Mouse (Mus musculus): ENCODE results near the gene Pde8b. TPM values are rescaled to one million over a fixed set of nuclear protein-coding genes. Genes with fewer than 3 reads are reported as not detected.
A peak's percentile ranks its signal among the peaks of the same experiment; 100 is the strongest.

The Pde8b gene
- polyA plus RNA-seq, 1 experiment from 2014 or later: 1.8 TPM

- ATAC-seq (ENCODE audit: insufficient number of reproducible peaks, low FRiP score, low TSS enrichment, low read depth): no peak
- DNase-seq (ENCODE audit: low spot score): no peak
Observed at GRCm38 (mm10) chr13:95007281-95007680, 242.9 kb downstream of the Pde8b start.

GRCm38 (mm10) chr13:94990516-94990915 is 259.6 kb downstream of the Pde8b start:
- ATAC-seq (ENCODE audit: insufficient number of reproducible peaks, low FRiP score, low TSS enrichment, low read depth) (no peak), DNase-seq (ENCODE audit: low spot score) (no peak)
- 66% methylated on average over 5 of the region's 5 CpGs for WGBS

More at GRCm38 (mm10) chr13:95007281-95007680, 242.9 kb downstream of the Pde8b start:
- Histone ChIP-seq H3K36me3 (ENCODE audit: control insufficient read depth, insufficient read depth, low read length) (no peaks in the 10 kb centered on the region), H3K27me3 (ENCODE audit: control insufficient read depth, insufficient read depth, low read length) (no peaks in the 10 kb centered on the region), H3K4me2 (ENCODE audit: low read depth, severe bottlenecking) (no peak overlapping the region), H3K27ac (replicated peaks; ENCODE audit: low read depth, low read length) (no peak overlapping the region), H3K9ac (ENCODE audit: low read length) (no peak overlapping the region), H3K4me1 (ENCODE audit: control insufficient read depth, insufficient read depth, low read length) (no peaks in the 10 kb centered on the region), H3K4me3 (ENCODE audit: low read depth, low read length) (no peak overlapping the region), H3K9me3 (ENCODE audit: control insufficient read depth, low read length) (no peaks in the 10 kb centered on the region)
- WGBS: 65% methylated on average over 8 of the region's 8 CpGs

GRCm38 (mm10) chr13:94979081-94979480 is 271.1 kb downstream of the Pde8b start:
- no peak for ATAC-seq (ENCODE audit: insufficient number of reproducible peaks, low FRiP score, low TSS enrichment, low read depth)
- no peak overlapping the region for H3K27ac ChIP-seq (replicated peaks; ENCODE audit: low read depth, low read length)
- no peak overlapping the region for H3K4me2 ChIP-seq (ENCODE audit: low read depth, severe bottlenecking)
- no peaks in the 10 kb centered on the region for H3K36me3 ChIP-seq (ENCODE audit: control insufficient read depth, insufficient read depth, low read length)
- H3K4me1 ChIP-seq (ENCODE audit: control insufficient read depth, insufficient read depth, low read length): peaks cover 9% of the 10 kb centered on the region
- no peaks in the 10 kb centered on the region for H3K9me3 ChIP-seq (ENCODE audit: control insufficient read depth, low read length)
- no peak for DNase-seq (ENCODE audit: low spot score)
- H3K27me3 ChIP-seq (ENCODE audit: control insufficient read depth, insufficient read depth, low read length): no peaks in the 10 kb centered on the region
- H3K9ac ChIP-seq (ENCODE audit: low read length): no peak overlapping the region
- WGBS: 27% methylated on average over 7 of the region's 7 CpGs
- no peak overlapping the region for H3K4me3 ChIP-seq (ENCODE audit: low read depth, low read length)

More at GRCm38 (mm10) chr13:94990516-94990915, 259.6 kb downstream of the Pde8b start:
- no peaks in the 10 kb centered on the region for H3K36me3 ChIP-seq (ENCODE audit: control insufficient read depth, insufficient read depth, low read length)
- H3K4me2 ChIP-seq (ENCODE audit: low read depth, severe bottlenecking): no peak overlapping the region
- no peak overlapping the region for H3K9ac ChIP-seq (ENCODE audit: low read length)
- no peak overlapping the region for H3K4me3 ChIP-seq (ENCODE audit: low read depth, low read length)
- H3K9me3 ChIP-seq (ENCODE audit: control insufficient read depth, low read length): no peaks in the 10 kb centered on the region
- no peak overlapping the region for H3K27ac ChIP-seq (replicated peaks; ENCODE audit: low read depth, low read length)
- no peaks in the 10 kb centered on the region for H3K4me1 ChIP-seq (ENCODE audit: control insufficient read depth, insufficient read depth, low read length)
- H3K27me3 ChIP-seq (ENCODE audit: control insufficient read depth, insufficient read depth, low read length): no peaks in the 10 kb centered on the region

GRCm38 (mm10) chr13:94976219-94977186 is 273.6 kb downstream of the Pde8b start, which contains the start of gene Wdr41:
Gene Wdr41, plus strand, starts transcription at chr13:94976344.
- H3K9me3 ChIP-seq (ENCODE audit: control insufficient read depth, low read length): no peaks in the 10 kb centered on the region
- H3K36me3 ChIP-seq (ENCODE audit: control insufficient read depth, insufficient read depth, low read length): no peaks in the 10 kb centered on the region
- no peaks in the 10 kb centered on the region for H3K27me3 ChIP-seq (ENCODE audit: control insufficient read depth, insufficient read depth, low read length)
- peak within 1 kb of the TSS; percentile 29 for H3K4me2 ChIP-seq (ENCODE audit: low read depth, severe bottlenecking)
- peak; percentile 95 for ATAC-seq (ENCODE audit: insufficient number of reproducible peaks, low FRiP score, low TSS enrichment, low read depth)
- peak; percentile 92 for DNase-seq (ENCODE audit: low spot score)
- H3K4me1 ChIP-seq (ENCODE audit: control insufficient read depth, insufficient read depth, low read length): peaks cover 9% of the 10 kb centered on the region
- H3K9ac ChIP-seq (ENCODE audit: low read length): peak within 1 kb of the TSS; percentile 98
- peak within 1 kb of the TSS; percentile 97 for H3K27ac ChIP-seq (replicated peaks; ENCODE audit: low read depth, low read length)
- H3K4me3 ChIP-seq (ENCODE audit: low read depth, low read length): peak within 1 kb of the TSS; percentile 59
- 2% methylated on average over 61 of the region's 68 CpGs for WGBS

GRCm38 (mm10) chr13:94975828-94976218 is 274.3 kb downstream of the Pde8b start:
- H3K4me1 ChIP-seq (ENCODE audit: control insufficient read depth, insufficient read depth, low read length): peaks cover 9% of the 10 kb centered on the region
- H3K9me3 ChIP-seq (ENCODE audit: control insufficient read depth, low read length): no peaks in the 10 kb centered on the region
- H3K36me3 ChIP-seq (ENCODE audit: control insufficient read depth, insufficient read depth, low read length): no peaks in the 10 kb centered on the region
- H3K4me2 ChIP-seq (ENCODE audit: low read depth, severe bottlenecking): peak overlapping the region; percentile 29; the same call in 1 of the 2 replicates
- H3K27ac ChIP-seq (replicated peaks; ENCODE audit: low read depth, low read length): no peak overlapping the region
- H3K4me3 ChIP-seq (ENCODE audit: low read depth, low read length): peak overlapping the region; percentile 59; the same call in 1 of the 2 replicates
- H3K9ac ChIP-seq (ENCODE audit: low read length): peak overlapping the region; percentile 98; the same call in 1 of the 2 replicates
- DNase-seq (ENCODE audit: low spot score) (no peak), ATAC-seq (ENCODE audit: insufficient number of reproducible peaks, low FRiP score, low TSS enrichment, low read depth) (no peak)
- no peaks in the 10 kb centered on the region for H3K27me3 ChIP-seq (ENCODE audit: control insufficient read depth, insufficient read depth, low read length)
- WGBS: 22% methylated on average over 9 of the region's 9 CpGs

Other genes starting within 250 kb of the Pde8b start
- gene Zbed3, start 73.3 kb upstream of the Pde8b start, polyA plus RNA-seq (2014; fragmentation: Nextera tagmentation; extraction: Ambion mirVana): 95.8 and 96.7 TPM in 2 replicates
- 45.1 and 45.5 TPM in 2 replicates for gene Aggf1, start 125.0 kb upstream of the Pde8b start, polyA plus RNA-seq (2014; fragmentation: Nextera tagmentation; extraction: Ambion mirVana)
- gene Crhbp, start 194.6 kb upstream of the Pde8b start, polyA plus RNA-seq (2014; fragmentation: Nextera tagmentation; extraction: Ambion mirVana): 1.4 and 3.5 TPM in 2 replicates
- gene S100z, start 228.4 kb upstream of the Pde8b start, polyA plus RNA-seq (2014; fragmentation: Nextera tagmentation; extraction: Ambion mirVana): not detected in 2 replicates

Data from limb, embryonic 11.5 days (tissue).